Mouse (Mus musculus): ENCODE results near the gene Jmjd6. TPM values are rescaled to one million over a fixed set of nuclear protein-coding genes. Genes with fewer than 3 reads are reported as not detected.

Jmjd6 gene
- polyA plus RNA-seq, 1 experiment: 24.2 TPM

GRCm38 (mm10) chr11:116880839-116881238 lies 37.6 kb upstream of the Jmjd6 start:
- H3K36me3 ChIP-seq (ENCODE audit: control insufficient read depth, insufficient read depth, low read length): no peaks in the 10 kb centered on the region
- H3K27ac ChIP-seq (ENCODE audit: insufficient read depth, low read depth, low read length): no peak overlapping the region
- 0 out of 2 replicates have a peak, but pooled peaks cover 3% of the 10 kb centered on the region for H3K27me3 ChIP-seq (ENCODE audit: control insufficient read depth, insufficient read depth, low read length)
- no peak for TF ChIP-seq POLR2A (IDR thresholded peaks at IDR 0.05; ENCODE audit: low read depth, low read length)
- TF ChIP-seq CTCF (IDR thresholded peaks at IDR 0.05; ENCODE audit: extremely low read depth, insufficient read length, insufficient replicate concordance, low read depth, low read length): no peak
- H3K4me1 ChIP-seq (ENCODE audit: control insufficient read depth, insufficient read depth, insufficient read length, low read length): no peaks in the 10 kb centered on the region; the same call in 1 of the 2 replicates
- H3K4me3 ChIP-seq (ENCODE audit: low read depth, low read length): no peak overlapping the region
- 63% methylated on average over 7 of the region's 7 CpGs for WGBS

- H3K36me3 ChIP-seq (ENCODE audit: control insufficient read depth, insufficient read depth, low read length): peaks cover 15% of the 10 kb centered on the region
- TF ChIP-seq CTCF (IDR thresholded peaks at IDR 0.05; ENCODE audit: extremely low read depth, insufficient read length, insufficient replicate concordance, low read depth, low read length) (no peak), POLR2A (IDR thresholded peaks at IDR 0.05; ENCODE audit: low read depth, low read length) (no peak)
- no peaks in the 10 kb centered on the region for H3K27me3 ChIP-seq (ENCODE audit: control insufficient read depth, insufficient read depth, low read length)
- 35% methylated on average over 8 of the region's 8 CpGs for WGBS
- H3K4me1 ChIP-seq (ENCODE audit: control insufficient read depth, insufficient read depth, insufficient read length, low read length): no peaks in the 10 kb centered on the region
- no peak overlapping the region for H3K27ac ChIP-seq (ENCODE audit: insufficient read depth, low read depth, low read length)
- no peak overlapping the region for H3K4me3 ChIP-seq (ENCODE audit: low read depth, low read length)
Observed at GRCm38 (mm10) chr11:116878454-116878853, 35.2 kb upstream of the Jmjd6 start.

- Histone ChIP-seq H3K27me3 (ENCODE audit: control insufficient read depth, insufficient read depth, low read length) (no peaks in the 10 kb centered on the region), H3K27ac (ENCODE audit: insufficient read depth, low read depth, low read length) (no peak overlapping the region), H3K4me1 (ENCODE audit: control insufficient read depth, insufficient read depth, insufficient read length, low read length) (no peaks in the 10 kb centered on the region), H3K36me3 (ENCODE audit: control insufficient read depth, insufficient read depth, low read length) (peaks cover 44% of the 10 kb centered on the region), H3K4me3 (ENCODE audit: low read depth, low read length) (no peak overlapping the region)
- 92% methylated on average over 20 of the region's 20 CpGs for WGBS
- TF ChIP-seq CTCF (IDR thresholded peaks at IDR 0.05; ENCODE audit: extremely low read depth, insufficient read length, insufficient replicate concordance, low read depth, low read length) (no peak), POLR2A (IDR thresholded peaks at IDR 0.05; ENCODE audit: low read depth, low read length) (no peak)
Observed at GRCm38 (mm10) chr11:116873987-116874386, 30.7 kb upstream of the Jmjd6 start.

GRCm38 (mm10) chr11:116871538-116871937 lies 28.3 kb upstream of the Jmjd6 start:
- Histone ChIP-seq H3K4me1 (ENCODE audit: control insufficient read depth, insufficient read depth, insufficient read length, low read length) (no peaks in the 10 kb centered on the region), H3K36me3 (ENCODE audit: control insufficient read depth, insufficient read depth, low read length) (peaks cover 52% of the 10 kb centered on the region), H3K27ac (ENCODE audit: insufficient read depth, low read depth, low read length) (no peak overlapping the region), H3K27me3 (ENCODE audit: control insufficient read depth, insufficient read depth, low read length) (no peaks in the 10 kb centered on the region), H3K4me3 (ENCODE audit: low read depth, low read length) (no peak overlapping the region)
- TF ChIP-seq POLR2A (IDR thresholded peaks at IDR 0.05; ENCODE audit: low read depth, low read length) (no peak), CTCF (IDR thresholded peaks at IDR 0.05; ENCODE audit: extremely low read depth, insufficient read length, insufficient replicate concordance, low read depth, low read length) (no peak)
- WGBS: 93% methylated on average over 9 of the region's 9 CpGs

- H3K4me3 ChIP-seq (ENCODE audit: low read depth, low read length): no peak overlapping the region
- H3K27me3 ChIP-seq (ENCODE audit: control insufficient read depth, insufficient read depth, low read length): no peaks in the 10 kb centered on the region
- H3K4me1 ChIP-seq (ENCODE audit: control insufficient read depth, insufficient read depth, insufficient read length, low read length): no peaks in the 10 kb centered on the region
- 84% methylated on average over 4 of the region's 4 CpGs for WGBS
- peaks cover 66% of the 10 kb centered on the region for H3K36me3 ChIP-seq (ENCODE audit: control insufficient read depth, insufficient read depth, low read length)
- no peak for TF ChIP-seq CTCF (IDR thresholded peaks at IDR 0.05; ENCODE audit: extremely low read depth, insufficient read length, insufficient replicate concordance, low read depth, low read length)
- TF ChIP-seq POLR2A (IDR thresholded peaks at IDR 0.05; ENCODE audit: low read depth, low read length): no peak
- no peak overlapping the region for H3K27ac ChIP-seq (ENCODE audit: insufficient read depth, low read depth, low read length)
Observed at GRCm38 (mm10) chr11:116869641-116870040, 26.4 kb upstream of the Jmjd6 start.

GRCm38 (mm10) chr11:116869223-116869622 lies 26.0 kb upstream of the Jmjd6 start:
- WGBS: 86% methylated on average over 8 of the region's 8 CpGs
- no peak overlapping the region for H3K4me3 ChIP-seq (ENCODE audit: low read depth, low read length)
- no peaks in the 10 kb centered on the region for H3K4me1 ChIP-seq (ENCODE audit: control insufficient read depth, insufficient read depth, insufficient read length, low read length)
- no peaks in the 10 kb centered on the region for H3K27me3 ChIP-seq (ENCODE audit: control insufficient read depth, insufficient read depth, low read length)
- H3K36me3 ChIP-seq (ENCODE audit: control insufficient read depth, insufficient read depth, low read length): peaks cover 64% of the 10 kb centered on the region
- TF ChIP-seq CTCF (IDR thresholded peaks at IDR 0.05; ENCODE audit: extremely low read depth, insufficient read length, insufficient replicate concordance, low read depth, low read length) (no peak), POLR2A (IDR thresholded peaks at IDR 0.05; ENCODE audit: low read depth, low read length) (no peak)
- H3K27ac ChIP-seq (ENCODE audit: insufficient read depth, low read depth, low read length): no peak overlapping the region

GRCm38 (mm10) chr11:116868129-116868528 lies 24.9 kb upstream of the Jmjd6 start:
- WGBS: 70% methylated on average over 3 of the region's 3 CpGs
- no peaks in the 10 kb centered on the region for H3K27me3 ChIP-seq (ENCODE audit: control insufficient read depth, insufficient read depth, low read length)
- no peak for TF ChIP-seq POLR2A (IDR thresholded peaks at IDR 0.05; ENCODE audit: low read depth, low read length)
- no peak overlapping the region for H3K27ac ChIP-seq (ENCODE audit: insufficient read depth, low read depth, low read length)
- no peaks in the 10 kb centered on the region for H3K4me1 ChIP-seq (ENCODE audit: control insufficient read depth, insufficient read depth, insufficient read length, low read length)
- peaks cover 58% of the 10 kb centered on the region for H3K36me3 ChIP-seq (ENCODE audit: control insufficient read depth, insufficient read depth, low read length)
- no peak overlapping the region for H3K4me3 ChIP-seq (ENCODE audit: low read depth, low read length)

Data from small intestine, adult 2 months (tissue).